ENCODE assay signal across 3 mouse cellular contexts in the genomic region with DNA sequence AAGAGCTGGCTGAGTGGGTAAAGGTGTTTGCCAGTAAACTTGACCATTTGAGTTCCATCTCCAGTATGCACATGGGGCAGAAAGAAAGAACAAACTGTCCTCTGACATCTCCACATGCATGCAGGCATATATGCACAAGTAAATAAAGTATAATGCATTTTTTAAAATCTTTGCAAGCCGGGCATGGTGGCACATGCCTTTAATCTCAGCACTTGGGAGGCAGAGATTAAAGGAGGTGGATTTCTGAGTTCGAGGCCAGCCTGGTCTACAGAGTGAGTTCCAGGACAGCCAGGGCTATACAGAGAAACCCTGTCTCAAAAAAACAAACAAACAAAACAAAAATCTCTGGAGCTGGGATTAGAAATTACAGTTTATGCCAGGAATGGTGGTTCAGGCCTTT. TPM values are rescaled to one million over a fixed set of nuclear protein-coding genes. Genes with fewer than 3 reads are reported as not detected.
"Had no signal": no experiment of that assay in that cellular context is flagged by ENCODE, and none has a peak within 500 bp of the region (broad histone marks: within the 10 kb centered on the region; RNA-seq: fewer than 3 reads in every experiment).

No protein-coding gene starts in this region.

RNA-seq across cellular contexts. Expression of gene Grid2ip, which starts 37.8 kb away (rescaled TPM):
- polyA plus RNA-seq: erythroblast, embryonic 14.5 days; gonadal fat pad, adult 2 months; heart, adult 2 months had no signal
